Mouse (Mus musculus) gastrocnemius, postnatal 4 days (tissue): ENCODE data around the gene Otos. TPM values are rescaled to one million over a fixed set of nuclear protein-coding genes. Genes with fewer than 3 reads are reported as not detected.

Experiments used
- DNase-seq, 2 experiments: peaks; one replicate each; pipeline ENCODE4 v3.0.0; 2021 to 2022; ENCODE audit warnings: low spot score in 2 of 2, mixed read lengths in 2 of 2
- total RNA-seq, 2 experiments: library from RNA; stranded (reverse); gene quantifications; 2 replicates each; pipeline ENCODE4 v1.2.3; 2021

The Otos gene
- total RNA-seq, 2 experiments from 2014 or later: 0.57 TPM; not detected in 1

- no peak for DNase-seq
These were observed 35.5 kb downstream of the Otos start for GRCm38 (mm10) chr1:92613175-92613574.

DNA sequence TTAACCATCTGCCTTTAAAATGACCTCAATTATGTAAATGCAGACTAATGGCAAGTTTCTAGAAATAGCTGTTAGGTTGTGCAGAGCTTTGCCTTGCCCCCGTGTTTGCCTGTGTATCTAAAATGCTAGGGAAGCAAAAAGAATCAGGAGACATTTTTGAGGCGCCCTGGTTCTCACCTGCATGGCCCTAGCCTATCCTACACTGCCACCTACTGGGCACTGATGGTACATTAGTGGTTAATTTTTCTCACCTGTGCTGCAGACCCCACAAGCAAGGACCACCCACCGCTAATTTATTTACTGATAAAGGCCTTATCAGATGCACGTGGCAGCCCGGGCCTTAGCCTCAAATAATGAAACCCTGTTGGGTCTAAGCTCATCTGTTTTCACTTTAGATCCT lies 37.6 kb downstream of the Otos start:
- peak in 1 of 2 experiments; percentile 28 for DNase-seq

DNA sequence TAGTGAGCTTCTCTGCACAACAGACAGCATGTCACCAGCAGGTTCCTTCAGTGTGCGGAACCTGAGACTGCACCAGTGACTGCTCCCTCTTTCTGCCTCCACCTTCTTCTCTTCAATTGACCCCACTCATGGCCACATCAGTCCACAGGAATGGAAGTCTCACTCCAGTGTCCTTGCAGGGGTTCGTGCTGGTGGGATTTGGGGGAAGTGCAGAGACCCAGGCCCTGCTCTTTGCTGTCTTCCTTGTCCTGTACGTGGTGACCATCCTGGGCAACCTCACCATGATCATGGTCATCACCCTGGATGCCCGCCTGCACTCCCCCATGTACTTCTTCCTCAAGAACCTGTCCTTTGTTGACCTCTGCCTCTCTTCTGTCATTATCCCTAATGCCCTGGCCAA lies 40.9 kb downstream of the Otos start:
- DNase-seq: no peak

DNA sequence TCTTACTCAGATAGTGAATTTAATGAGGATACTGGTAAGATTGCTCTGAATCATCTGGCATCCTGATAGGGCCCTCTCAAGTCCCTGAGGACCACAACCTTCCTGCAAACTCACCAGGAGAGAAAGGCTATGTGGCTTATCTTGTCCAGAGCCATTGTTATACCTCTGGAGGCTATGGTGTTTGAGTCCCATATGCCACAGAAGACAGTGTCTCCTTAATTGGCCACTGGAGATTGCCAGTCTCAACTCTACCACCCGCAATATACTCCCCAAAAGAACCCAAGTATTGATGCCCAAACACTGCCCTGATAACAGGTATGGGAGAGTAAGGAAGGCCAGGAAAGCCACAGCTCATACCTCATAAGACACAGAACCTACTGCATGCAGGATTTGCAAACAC lies 43.2 kb downstream of the Otos start, which contains the start of gene Olfr1410:
Gene Olfr1410 (plus strand): TSS at position 301 of the 400 bp plus-strand sequence.
- no peak for DNase-seq

GRCm38 (mm10) chr1:92596019-92596418 lies 52.6 kb downstream of the Otos start:
- no peak for DNase-seq

Other genes with a start within 250 kb of the Otos start
- gene Ndufa10, start 175.0 kb downstream of the Otos start, total RNA-seq: 100 to 1,000 TPM; 338 to 372 TPM
- gene Olfr1416, start 163.7 kb downstream of the Otos start, total RNA-seq: not detected
- gene Olfr1415, start 152.7 kb downstream of the Otos start, total RNA-seq: not detected
- gene Olfr1414, start 130.2 kb downstream of the Otos start, total RNA-seq: not detected
- gene Olfr1413, start 77.5 kb downstream of the Otos start, total RNA-seq: not detected
- not detected for gene Olfr1412, start 63.1 kb downstream of the Otos start, total RNA-seq
- gene Olfr1411, start 54.4 kb downstream of the Otos start, total RNA-seq: not detected
- not detected for gene Olfr1410, start 43.1 kb downstream of the Otos start, total RNA-seq
- not detected for gene Olfr12, start 31.1 kb downstream of the Otos start, total RNA-seq
- 100 to 1,000 TPM; 241 to 255 TPM for gene Cops9, start 6.9 kb downstream of the Otos start, total RNA-seq
- gene Gpc1, start 182.8 kb upstream of the Otos start, total RNA-seq: 100 to 1,000 TPM; 238 to 250 TPM